Mouse (Mus musculus) c-Kit-positive CD71-negative TER-119-negative erythroid progenitor cells, embryonic 14.5 days (primary cell): ENCODE measurements around the gene Cdca5.
"Not testable (repeated sequence)": the region's sequence is repeated elsewhere in the genome, so short reads cannot be mapped to it uniquely, and the experiment has no call there.

Experiments
- DNase-seq: peaks from one replicate; pipeline ENCODE4 v3.0.0-alpha.2; 2013; ENCODE audit warnings: low read depth

Gene Cdca5

GRCm38 (mm10) chr19:6084478-6085248 is at the start of gene Cdca5, which contains the start of gene Zfpl1:
Gene Cdca5 (plus strand): TSS chr19:6084983.
Gene Zfpl1 (minus strand): TSS chr19:6084956.
- DNase-seq, result peak; percentile 97

- no peak for DNase-seq
Observed at GRCm38 (mm10) chr19:6035966-6036585, 48.7 kb upstream of the Cdca5 start.

DNA sequence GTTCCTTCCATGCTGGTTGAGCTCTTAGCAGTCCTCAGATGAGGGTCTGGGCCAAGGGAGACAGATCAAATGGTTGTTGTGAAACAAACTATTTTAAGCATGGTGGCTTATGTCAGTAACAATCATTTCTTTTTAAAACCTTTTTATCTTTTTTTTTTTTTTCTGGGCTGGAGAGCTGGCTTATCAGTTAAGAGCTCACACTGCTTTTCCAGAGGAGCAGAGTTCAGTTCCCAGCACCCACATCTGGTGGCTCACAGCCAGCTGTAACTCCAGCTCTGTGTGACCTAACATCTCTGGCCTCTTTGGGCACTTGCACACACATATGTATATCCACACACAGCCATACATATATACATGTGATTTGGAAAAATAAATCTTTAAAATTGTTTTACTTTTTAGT is 47.1 kb upstream of the Cdca5 start:
- no peak for DNase-seq

GRCm38 (mm10) chr19:6038326-6038725 is 46.5 kb upstream of the Cdca5 start:
- DNase-seq, result no peak

- DNase-seq, result no peak
Observed at GRCm38 (mm10) chr19:6040002-6040401, 44.8 kb upstream of the Cdca5 start.

DNA sequence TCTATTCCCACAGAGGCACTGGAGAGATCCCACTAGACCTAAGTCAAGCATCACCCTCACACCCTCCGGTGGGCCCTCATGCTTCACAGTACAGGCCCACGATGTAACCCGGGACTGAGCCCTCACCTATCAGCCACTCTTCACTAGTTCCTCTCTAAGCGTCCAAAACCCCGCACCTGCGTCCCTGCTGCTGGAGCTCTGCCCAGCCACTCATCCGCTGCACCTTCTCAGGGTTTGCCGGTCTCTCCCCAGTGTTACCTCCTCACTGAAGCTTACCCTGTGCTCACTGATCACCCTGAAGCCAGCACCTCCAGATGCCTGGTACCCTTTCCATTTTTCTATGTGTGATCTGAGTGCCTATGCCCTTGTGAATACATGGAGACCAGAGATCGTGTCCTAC is 42.5 kb upstream of the Cdca5 start:
- no peak for DNase-seq

DNA sequence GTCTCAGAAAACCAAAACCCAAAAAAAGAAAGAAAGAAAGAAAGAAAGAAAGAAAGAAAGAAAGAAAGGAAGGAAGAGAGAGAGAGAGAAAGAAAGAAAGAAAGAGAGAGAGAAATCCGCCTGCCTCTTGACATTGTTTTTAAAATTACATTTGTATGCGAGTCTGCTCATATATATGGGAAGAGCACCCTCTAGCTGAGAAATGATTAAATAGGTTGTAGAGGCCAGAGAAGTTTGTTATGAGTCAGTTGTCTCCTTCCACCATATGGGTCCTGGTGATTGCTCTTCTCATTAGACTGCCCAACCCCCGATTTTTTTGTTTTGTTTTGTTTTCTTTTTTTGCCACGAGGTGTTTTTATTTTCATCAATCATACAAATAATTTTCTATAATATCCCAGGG is 40.7 kb upstream of the Cdca5 start:
- DNase-seq, result not testable (repeated sequence)

DNA sequence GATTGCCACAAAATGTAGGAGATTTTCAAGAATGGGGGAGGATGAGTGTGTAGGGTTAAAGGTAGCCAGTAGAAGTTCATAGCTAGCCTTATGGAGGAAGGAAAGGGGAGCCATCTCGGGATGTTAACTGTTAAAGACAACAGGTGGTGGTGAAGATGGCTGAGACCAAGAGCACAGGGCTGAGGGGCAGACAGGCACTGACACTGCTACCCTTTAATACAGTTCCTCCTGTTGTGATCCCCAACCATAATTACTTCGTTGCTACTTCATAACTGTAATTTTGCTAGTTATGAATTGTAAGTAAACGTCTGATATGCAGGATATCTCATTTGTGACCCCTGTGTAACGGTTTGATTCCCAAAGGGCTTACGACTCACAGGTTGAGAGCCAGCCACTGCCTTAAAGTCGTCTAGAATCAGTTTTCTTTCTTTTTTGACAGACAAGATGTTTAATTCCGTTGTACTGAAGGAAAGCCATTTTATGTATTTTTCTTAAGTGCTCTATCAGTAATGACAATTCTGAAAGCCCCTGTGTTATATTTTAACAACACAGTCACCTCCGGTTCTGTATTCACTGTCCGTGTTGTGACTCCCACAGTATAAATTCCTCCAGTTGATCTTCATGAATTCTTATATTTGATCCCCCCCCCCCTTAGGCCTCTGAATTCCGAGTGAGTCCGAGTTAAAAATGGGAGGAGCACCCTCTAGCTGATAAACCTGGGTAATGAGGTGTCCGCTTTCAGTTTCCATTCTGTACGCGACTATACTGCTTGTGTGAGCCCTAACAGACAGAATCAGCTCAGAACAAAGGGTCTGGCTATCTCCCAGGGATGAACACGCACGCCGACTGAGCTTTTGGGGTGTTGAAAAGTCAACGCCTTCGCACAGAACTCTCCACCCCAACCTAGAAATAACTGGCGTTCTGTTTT is 39.2 kb upstream of the Cdca5 start:
- no peak for DNase-seq

- peak; percentile 87 for DNase-seq
Observed at GRCm38 (mm10) chr19:6046294-6047153, 38.3 kb upstream of the Cdca5 start, which contains the start of gene Syvn1. Gene Syvn1 (plus strand): TSS chr19:6046576.

- DNase-seq, result no peak
Observed at GRCm38 (mm10) chr19:6047154-6047898, 37.5 kb upstream of the Cdca5 start.

DNA sequence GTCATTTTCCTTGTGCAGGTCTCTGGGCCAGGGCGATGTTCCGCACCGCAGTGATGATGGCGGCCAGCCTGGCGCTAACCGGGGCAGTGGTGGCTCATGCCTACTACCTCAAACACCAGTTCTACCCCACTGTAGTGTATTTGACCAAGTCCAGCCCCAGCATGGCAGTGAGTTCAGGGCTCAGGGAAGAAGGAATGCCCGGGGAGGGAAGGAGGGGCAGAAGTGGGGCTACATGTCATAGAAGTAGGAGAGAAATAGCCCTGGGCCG is 37.0 kb upstream of the Cdca5 start:
- no peak for DNase-seq

- no peak for DNase-seq
Observed at GRCm38 (mm10) chr19:6048681-6049410, 35.9 kb upstream of the Cdca5 start.

DNA sequence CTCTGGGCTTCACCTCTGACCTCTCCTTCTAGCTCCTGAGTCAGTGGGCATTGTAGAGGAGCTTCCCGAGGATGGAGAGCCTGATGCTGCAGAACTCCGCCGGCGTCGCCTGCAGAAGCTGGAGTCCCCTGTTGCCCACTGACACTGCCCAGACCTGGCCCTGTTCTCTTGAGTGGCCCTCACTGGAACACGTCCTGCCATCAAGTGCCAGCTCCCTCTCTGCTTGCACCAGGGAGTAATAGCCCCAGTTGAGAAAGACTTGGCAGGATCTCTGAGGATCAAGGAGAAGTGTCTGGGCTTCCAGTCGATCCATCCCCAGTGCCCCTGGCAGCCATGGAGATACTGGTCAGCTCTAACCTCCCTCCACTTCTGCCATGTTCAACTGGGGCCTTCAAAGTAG is 32.3 kb upstream of the Cdca5 start:
- no peak for DNase-seq

DNA sequence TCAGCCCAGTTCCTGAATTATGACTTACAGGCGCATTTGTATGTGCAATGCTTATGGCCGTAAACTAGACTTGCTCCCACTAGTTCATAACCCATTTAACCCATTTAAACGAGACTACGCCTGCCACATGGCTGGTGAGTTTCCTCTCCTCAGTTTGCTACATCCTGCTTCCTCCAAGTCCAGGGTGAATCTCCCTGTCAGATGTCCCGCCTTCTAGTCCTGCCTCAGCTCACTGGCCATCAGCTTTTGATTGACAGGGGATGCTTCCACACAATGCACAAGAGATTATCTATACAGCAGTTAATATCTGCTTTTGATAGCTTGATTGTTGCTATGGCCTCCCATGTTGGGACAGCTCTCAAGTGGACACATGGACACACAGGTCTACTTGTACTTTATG is 30.5 kb upstream of the Cdca5 start:
- no peak for DNase-seq

DNA sequence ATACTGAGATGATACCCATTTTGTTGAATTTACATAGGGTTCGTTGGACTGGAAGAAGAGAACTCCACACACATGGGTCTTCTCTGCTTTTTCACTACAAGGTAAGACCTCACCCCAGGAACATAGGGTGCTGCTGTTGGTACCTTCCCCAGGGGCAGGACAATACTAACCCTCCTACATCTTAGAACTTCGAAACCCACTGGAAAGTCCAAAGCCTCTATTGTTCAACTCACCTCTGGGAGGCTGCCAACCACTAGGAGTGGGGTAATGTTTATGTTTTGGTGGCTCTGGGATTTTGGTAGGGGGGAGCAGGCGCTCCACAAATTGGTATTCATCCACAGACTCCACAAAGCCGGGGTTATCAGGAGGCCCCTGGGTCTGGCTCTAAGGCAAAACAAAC is 28.1 kb upstream of the Cdca5 start:
- DNase-seq, result no peak

DNA sequence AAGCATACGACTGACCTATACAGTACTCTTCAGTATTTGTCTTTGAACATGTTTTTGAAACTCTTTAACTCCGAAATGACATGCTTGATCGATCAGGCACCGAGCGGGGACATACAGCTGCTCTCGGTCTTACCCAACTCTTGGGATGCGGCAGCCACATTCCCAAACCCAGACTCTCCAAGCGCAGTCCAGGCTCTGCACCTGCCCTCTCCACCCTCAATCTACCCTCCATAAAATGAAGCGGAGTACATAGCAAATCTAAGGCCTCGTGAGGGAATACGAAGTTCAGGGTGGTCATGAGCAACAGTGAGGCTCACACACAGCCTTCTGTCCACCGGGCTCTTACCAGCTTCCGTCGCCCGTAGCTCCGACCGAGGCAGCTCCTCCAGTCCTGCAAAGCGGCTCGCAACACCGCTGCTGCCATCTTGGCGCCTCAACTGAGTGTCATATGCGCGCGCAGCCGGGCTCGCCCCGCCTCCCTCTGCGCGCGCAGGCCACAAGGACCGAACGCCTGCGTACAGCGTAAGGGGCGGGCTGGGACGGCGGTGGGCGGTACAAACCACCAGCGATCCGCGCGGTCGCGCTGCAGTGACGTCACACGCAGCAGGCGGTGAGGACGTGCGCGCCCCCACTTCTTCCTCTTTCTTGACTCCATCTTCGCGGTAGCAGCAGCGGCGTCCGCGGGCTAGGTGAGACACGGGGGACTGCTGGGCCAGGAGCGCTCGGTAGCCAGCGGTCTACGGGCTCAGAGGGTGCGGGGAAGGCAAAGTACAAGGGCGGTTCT is 27.3 kb upstream of the Cdca5 start, which contains the start of the genes Mrpl49 and Fau:
Mrpl49 (minus strand) TSS at position 473 of the 784 bp plus-strand sequence.
Fau (plus strand) TSS at position 532 of the 784 bp plus-strand sequence.
- DNase-seq, result peak; percentile 94

- DNase-seq, result no peak
Observed at GRCm38 (mm10) chr19:6058513-6058912, 26.3 kb upstream of the Cdca5 start.

GRCm38 (mm10) chr19:6058966-6059365 is 25.8 kb upstream of the Cdca5 start:
- DNase-seq, result no peak

DNA sequence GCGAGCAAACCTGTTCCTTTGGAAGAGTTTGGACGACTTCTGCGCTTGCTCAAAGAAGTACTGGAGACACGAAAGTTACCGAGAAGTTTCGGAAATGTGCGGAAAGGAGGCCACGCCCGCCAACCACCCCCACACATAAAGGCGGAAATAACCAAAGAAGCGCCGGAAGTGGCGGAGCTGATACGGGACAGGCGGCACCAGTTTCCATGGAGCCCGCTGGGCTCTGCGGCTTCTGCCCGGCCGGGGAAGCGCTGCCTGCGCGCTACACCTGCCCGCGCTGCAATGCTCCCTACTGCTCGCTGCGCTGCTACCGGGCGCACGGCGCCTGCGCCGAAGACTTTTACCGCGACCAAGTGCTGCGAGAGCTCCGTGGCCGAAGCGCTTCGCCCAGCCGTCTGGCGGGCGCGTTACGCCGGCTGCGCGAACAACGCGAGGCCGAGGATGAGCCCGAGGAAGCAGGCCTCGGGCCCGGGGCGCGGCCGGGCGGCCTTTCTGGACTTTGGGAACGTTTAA is 23.7 kb upstream of the Cdca5 start, which contains the start of gene Znhit2:
Znhit2 (plus strand) TSS at position 172 of the 513 bp plus-strand sequence.
- DNase-seq, result peak; percentile 92
